In genomic region chr19:5014961-5015398, GRCm38 (mm10) we compare ENCODE assay signal across 8 mouse cellular contexts. TPM values are rescaled to one million over a fixed set of nuclear protein-coding genes. Genes with fewer than 3 reads are reported as not detected.
DNase-seq lines count a peak whose midpoint lies in the region; ATAC-seq and TF ChIP-seq lines count a peak whose summit lies in the region.

No protein-coding gene starts in this region.

- no peak overlapping the region for H3K4me2 ChIP-seq in liver, embryonic 14.5 days (ENCODE audit: low read depth)
- no peak overlapping the region for H3K4me2 ChIP-seq in liver, embryonic 11.5 days

- peak; percentile 59 for TF ChIP-seq CTCF in liver, embryonic 14.5 days (IDR thresholded peaks at IDR 0.05; ENCODE audit: low read depth)

- DNase-seq in cerebellum, adult 18-20 months = peak; percentile 48 to 61
- no peak for DNase-seq in liver, embryonic 14.5 days (ENCODE audit: low read depth in 3 of 3, low spot score in 3 of 3)
- DNase-seq in liver, embryonic 11.5 days (ENCODE audit: low spot score) = no peak
- DNase-seq in adipocyte (ENCODE audit: low spot score) = peak; percentile 70
- peak; percentile 40 for DNase-seq in heart, postnatal 4 days
- peak; percentile 82 for DNase-seq in naive thymus-derived CD4-positive, alpha-beta T cell, adult 2 months (ENCODE audit: low read depth)
- DNase-seq in urinary bladder, postnatal 4 days (ENCODE audit: low spot score in 2 of 2) = no peak

- no peaks in the 10 kb centered on the region for H3K9me3 ChIP-seq in liver, embryonic 14.5 days (ENCODE audit: control insufficient read depth, low read length)
- H3K9me3 ChIP-seq in liver, embryonic 11.5 days (ENCODE audit: control insufficient read depth, low read length) = no peaks in the 10 kb centered on the region

- H3K27me3 ChIP-seq in liver, embryonic 14.5 days (ENCODE audit: control insufficient read depth, insufficient read depth, low read length) = no peaks in the 10 kb centered on the region
- H3K27me3 ChIP-seq in liver, embryonic 11.5 days (replicated peaks; ENCODE audit: control insufficient read depth, insufficient read depth, low read length) = no peaks in the 10 kb centered on the region

- no peak overlapping the region for H3K9ac ChIP-seq in liver, embryonic 14.5 days (replicated peaks)
- no peak overlapping the region for H3K9ac ChIP-seq in liver, embryonic 11.5 days (ENCODE audit: low read depth, low read length)

- H3K27ac ChIP-seq in liver, embryonic 14.5 days = no peak overlapping the region
- no peak overlapping the region for H3K27ac ChIP-seq in liver, embryonic 11.5 days (ENCODE audit: low read depth, low read length)

- no peak for ATAC-seq in cerebellum, adult (ENCODE audit: insufficient number of reproducible peaks, low FRiP score, low TSS enrichment)
- ATAC-seq in liver, embryonic 14.5 days (ENCODE audit: insufficient read depth) = no peak
- ATAC-seq in liver, embryonic 11.5 days (replicated peaks; ENCODE audit: low FRiP score) = no peak

- H3K36me3 ChIP-seq in liver, embryonic 14.5 days (replicated peaks; ENCODE audit: control insufficient read depth, insufficient read depth, low read depth) = no peaks in the 10 kb centered on the region
- no peaks in the 10 kb centered on the region for H3K36me3 ChIP-seq in liver, embryonic 11.5 days (ENCODE audit: control insufficient read depth, insufficient read depth, low read length)

- no peak overlapping the region for H3K4me3 ChIP-seq in liver, embryonic 14.5 days (ENCODE audit: insufficient read depth in 1 of 2, low read depth in 2 of 2, low read length in 2 of 2)
- H3K4me3 ChIP-seq in liver, embryonic 11.5 days (ENCODE audit: low read depth, low read length) = no peak overlapping the region

- WGBS in liver, embryonic 14.5 days (ENCODE audit: insufficient replicate concordance) = 10% methylated on average over 8 of the region's 8 CpGs
- WGBS in liver, embryonic 11.5 days = 16% methylated on average over 8 of the region's 8 CpGs

- TF ChIP-seq EP300 in liver, embryonic 14.5 days (IDR thresholded peaks at IDR 0.05; ENCODE audit: low read depth) = no peak

- H3K4me1 ChIP-seq in liver, embryonic 14.5 days (replicated peaks; ENCODE audit: control insufficient read depth in 2 of 2, insufficient read depth in 2 of 2, low read length in 1 of 2) = no peaks in the 10 kb centered on the region
- no peaks in the 10 kb centered on the region for H3K4me1 ChIP-seq in liver, embryonic 11.5 days (replicated peaks; ENCODE audit: control insufficient read depth, insufficient read depth, low read length)

RNA-seq across cellular contexts. Expression of gene Slc29a2, which starts 8.7 kb away (rescaled TPM):
- 2.5 and 3.8 TPM in 2 replicates for polyA plus RNA-seq in liver, embryonic 14.5 days (2012; rRNA removed)
- polyA plus RNA-seq in liver, embryonic 14.5 days (2014; fragmentation: Nextera tagmentation; extraction: Ambion mirVana) = 0.76 and 0.96 TPM in 2 replicates
- 6.2 and 6.6 TPM in 2 replicates for polyA plus RNA-seq in liver, embryonic 11.5 days (2014; fragmentation: Nextera tagmentation; extraction: Ambion mirVana)
- total RNA-seq in heart, postnatal 4 days (2021) = 10 to 100 TPM; 20.0 to 20.8 TPM

RNA-seq across cellular contexts. Expression of gene B4gat1, which starts 23.6 kb away (rescaled TPM):
- 3.4 and 4.2 TPM in 2 replicates for polyA plus RNA-seq in liver, embryonic 14.5 days (2012; rRNA removed)
- polyA plus RNA-seq in liver, embryonic 14.5 days (2014; fragmentation: Nextera tagmentation; extraction: Ambion mirVana) = 6.5 TPM in 2 replicates
- polyA plus RNA-seq in liver, embryonic 11.5 days (2014; fragmentation: Nextera tagmentation; extraction: Ambion mirVana) = 19.1 and 21.3 TPM in 2 replicates
- total RNA-seq in heart, postnatal 4 days (2021) = 10 to 100 TPM; 33.0 to 36.8 TPM

RNA-seq across cellular contexts. Expression of gene AC124502.3, which starts 23.7 kb away (rescaled TPM):
- polyA plus RNA-seq in liver, embryonic 14.5 days (2012; rRNA removed) = 0.19 and 0.29 TPM in 2 replicates
- polyA plus RNA-seq in liver, embryonic 14.5 days (2014; fragmentation: Nextera tagmentation; extraction: Ambion mirVana) = 0.13 and 0.59 TPM in 2 replicates
- polyA plus RNA-seq in liver, embryonic 11.5 days (2014; fragmentation: Nextera tagmentation; extraction: Ambion mirVana) = 1.1 TPM in 2 replicates
- 1 to 10 TPM; 1.6 to 2.0 TPM for total RNA-seq in heart, postnatal 4 days (2021)

RNA-seq across cellular contexts. Expression of gene Npas4, which starts 24.9 kb away (rescaled TPM):
- 0.11 and 0.12 TPM in 2 replicates for polyA plus RNA-seq in liver, embryonic 14.5 days (2012; rRNA removed)
- polyA plus RNA-seq in liver, embryonic 14.5 days (2014; fragmentation: Nextera tagmentation; extraction: Ambion mirVana) = not detected in 2 replicates
- 0.04 TPM in 1 of 2 replicates, not detected in the other for polyA plus RNA-seq in liver, embryonic 11.5 days (2014; fragmentation: Nextera tagmentation; extraction: Ambion mirVana)
- total RNA-seq in heart, postnatal 4 days (2021) = under 1 TPM; 0.57 to 0.68 TPM

RNA-seq across cellular contexts. Expression of gene Brms1, which starts 26.2 kb away (rescaled TPM):
- 17.3 and 19.9 TPM in 2 replicates for polyA plus RNA-seq in liver, embryonic 14.5 days (2012; rRNA removed)
- polyA plus RNA-seq in liver, embryonic 14.5 days (2014; fragmentation: Nextera tagmentation; extraction: Ambion mirVana) = 24.5 and 26.4 TPM in 2 replicates
- polyA plus RNA-seq in liver, embryonic 11.5 days (2014; fragmentation: Nextera tagmentation; extraction: Ambion mirVana) = 61.2 and 61.3 TPM in 2 replicates
- 10 to 100 TPM; 16.7 to 18.2 TPM for total RNA-seq in heart, postnatal 4 days (2021)

Comparison
In these comparisons a context has a peak if more than half of its experiments do, and no peak if none do; other contexts are left out.
1. DNase-seq: peak in cerebellum, adult 18-20 months (2 of 2), adipocyte (single experiment), heart, postnatal 4 days (single experiment) and naive thymus-derived CD4-positive, alpha-beta T cell, adult 2 months (single experiment); none in liver, embryonic 14.5 days (0 of 3), liver, embryonic 11.5 days (single experiment) and urinary bladder, postnatal 4 days (0 of 2).